Mouse (Mus musculus) embryonic facial prominence, embryonic 12.5 days (tissue): ENCODE data around the gene Kcnj8. TPM values are rescaled to one million over a fixed set of nuclear protein-coding genes. Genes with fewer than 3 reads are reported as not detected.
"Not testable (repeated sequence)": the region's sequence is repeated elsewhere in the genome, so short reads cannot be mapped to it uniquely, and the experiment has no call there.

Source experiments
- ATAC-seq: fragments of 200-750 bp; cut with Nextera tagmentation; 2 replicates; pipeline ENCODE4 v1.8.0; 2017; ENCODE audit not compliant: insufficient number of reproducible peaks, insufficient read depth, low FRiP score, low TSS enrichment
- H3K27ac ChIP-seq: fragments of 300-500 bp; sonication (generic); 2 replicates; pipeline ENCODE4 v1.5.1; 2016; ENCODE audit warnings: mild to moderate bottlenecking
- H3K27me3 ChIP-seq: fragments of 300-500 bp; sonication (generic); 2 replicates; pipeline ENCODE4 v1.6.1; 2016; ENCODE audit warnings: mild to moderate bottlenecking, moderate library complexity
- H3K36me3 ChIP-seq: fragments of 300-500 bp; sonication (generic); 2 replicates; pipeline ENCODE4 v1.6.1; 2016; ENCODE audit warnings: mild to moderate bottlenecking
- H3K4me1 ChIP-seq: fragments of 300-500 bp; sonication (generic); 2 replicates; pipeline ENCODE4 v1.6.1; 2016
- H3K4me2 ChIP-seq: fragments of 300-500 bp; sonication (generic); replicated peaks from 2 replicates; pipeline ENCODE4 v1.6.1; 2016; ENCODE audit warnings: mild to moderate bottlenecking, moderate library complexity
- H3K4me3 ChIP-seq: fragments of 300-500 bp; sonication (generic); 2 replicates; pipeline ENCODE4 v1.5.1; 2016; ENCODE audit warnings: mild to moderate bottlenecking
- H3K9ac ChIP-seq: fragments of 300-500 bp; sonication (generic); 2 replicates; pipeline ENCODE4 v1.6.1; 2016; ENCODE audit warnings: mild to moderate bottlenecking, moderate library complexity
- H3K9me3 ChIP-seq: fragments of 300-500 bp; sonication (generic); 2 replicates; pipeline ENCODE4 v1.6.1; 2016; ENCODE audit warnings: mild to moderate bottlenecking, moderate library complexity
- WGBS: fragments of 180-500 bp; shearing (Covaris S2); methylation state at CpG from one replicate; pipeline ENCODE4 v1.1.7; 2016; 5-methylcytosine and 5-hydroxymethylcytosine counted together
- polyA plus RNA-seq: library from polyadenylated mRNA; unstranded; fragments of >200 nt; fragmentation: Nextera tagmentation; extraction: Ambion mirVana; gene quantifications from 2 replicates; pipeline ENCODE4 v1.2.1, GENCODE M21; 2016

Gene Kcnj8
- polyA plus RNA-seq, 1 experiment from 2014 or later = 3.9 TPM

GRCm38 (mm10) chr6:142527931-142528562 is 43.4 kb downstream of the Kcnj8 start:
- no peaks in the 10 kb centered on the region for H3K9me3 ChIP-seq
- H3K4me2 ChIP-seq = no peak overlapping the region
- no peak overlapping the region for H3K27ac ChIP-seq
- H3K4me1 ChIP-seq = peaks cover 2% of the 10 kb centered on the region; the same call in 1 of the 2 replicates
- no peak overlapping the region for H3K4me3 ChIP-seq
- no peak for ATAC-seq
- no peaks in the 10 kb centered on the region for H3K36me3 ChIP-seq
- no peak overlapping the region for H3K9ac ChIP-seq
- 43% methylated on average over 1 of the region's 1 CpGs for WGBS
- no peaks in the 10 kb centered on the region for H3K27me3 ChIP-seq

- Histone ChIP-seq H3K27ac (no peak overlapping the region), H3K9me3 (no peaks in the 10 kb centered on the region), H3K36me3 (no peaks in the 10 kb centered on the region), H3K4me3 (no peak overlapping the region), H3K4me2 (no peak overlapping the region), H3K4me1 (no peaks in the 10 kb centered on the region), H3K9ac (no peak overlapping the region), H3K27me3 (no peaks in the 10 kb centered on the region)
- WGBS = 11% methylated on average over 4 of the region's 4 CpGs
- no peak for ATAC-seq
Observed at GRCm38 (mm10) chr6:142524635-142525308, 46.6 kb downstream of the Kcnj8 start.

DNA sequence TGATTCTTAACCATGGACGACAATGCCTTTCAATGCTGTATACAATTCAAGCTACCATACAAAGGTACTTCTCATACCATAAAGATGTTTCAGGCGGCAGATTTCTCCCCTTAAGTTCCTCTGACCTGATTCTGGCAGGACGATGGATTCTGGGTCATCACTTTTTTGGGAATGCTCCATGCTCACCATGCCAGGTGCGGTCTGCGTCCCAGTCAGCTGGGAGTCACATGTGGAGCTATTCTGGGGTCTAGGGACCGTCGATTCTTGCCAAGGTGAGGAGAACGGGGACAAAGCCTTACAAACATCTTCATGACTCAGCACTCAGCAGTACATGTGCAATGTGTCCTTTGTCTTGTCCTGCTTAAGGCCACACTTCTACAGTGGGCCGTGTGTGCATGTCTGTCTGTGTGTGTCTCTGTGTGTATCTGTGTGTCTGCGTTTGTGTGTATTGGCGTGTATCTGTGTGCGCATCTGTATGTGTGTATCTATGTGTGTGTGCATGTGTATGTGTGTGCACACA is 49.8 kb downstream of the Kcnj8 start:
- no peaks in the 10 kb centered on the region for H3K27me3 ChIP-seq
- no peaks in the 10 kb centered on the region for H3K4me1 ChIP-seq
- H3K9ac ChIP-seq = no peak overlapping the region
- WGBS = 84% methylated on average over 12 of the region's 12 CpGs
- no peak overlapping the region for H3K4me2 ChIP-seq
- ATAC-seq = no peak
- no peaks in the 10 kb centered on the region for H3K36me3 ChIP-seq
- no peak overlapping the region for H3K4me3 ChIP-seq
- no peaks in the 10 kb centered on the region for H3K9me3 ChIP-seq
- no peak overlapping the region for H3K27ac ChIP-seq

- no peak overlapping the region for H3K4me3 ChIP-seq
- H3K9ac ChIP-seq = no peak overlapping the region
- no peaks in the 10 kb centered on the region for H3K9me3 ChIP-seq
- 11% methylated on average over 6 of the region's 6 CpGs for WGBS
- H3K4me2 ChIP-seq = no peak overlapping the region
- no peak overlapping the region for H3K27ac ChIP-seq
- no peaks in the 10 kb centered on the region; the same call in 1 of the 2 replicates for H3K4me1 ChIP-seq
- H3K27me3 ChIP-seq = no peaks in the 10 kb centered on the region
- ATAC-seq = no peak
- H3K36me3 ChIP-seq = no peaks in the 10 kb centered on the region
Observed at GRCm38 (mm10) chr6:142519110-142519509, 52.3 kb downstream of the Kcnj8 start.

DNA sequence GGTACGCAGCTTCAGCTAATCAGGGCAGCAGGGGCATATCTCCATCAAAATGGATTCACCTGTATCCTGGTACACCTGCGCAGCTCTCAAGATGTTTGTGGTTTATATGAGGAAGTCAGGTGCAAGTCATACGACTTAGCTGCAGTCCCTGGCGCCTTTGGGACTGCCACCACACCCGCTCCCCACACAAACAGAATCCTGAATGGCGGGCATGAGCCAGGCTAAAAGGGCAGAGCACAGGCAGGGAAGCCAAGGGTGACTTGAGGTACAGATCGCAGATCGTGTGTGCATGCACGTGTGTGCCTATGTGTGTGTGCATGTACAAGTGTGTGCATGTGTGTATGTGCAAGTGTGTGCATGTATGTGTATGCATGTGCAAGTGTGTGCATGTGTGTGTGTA is 56.0 kb downstream of the Kcnj8 start:
- ATAC-seq, H3K36me3 ChIP-seq, H3K4me2 ChIP-seq, H3K9me3 ChIP-seq, H3K27me3 ChIP-seq, H3K4me1 ChIP-seq, H3K4me3 ChIP-seq, H3K9ac ChIP-seq, H3K27ac ChIP-seq: not testable (repeated sequence)
- 75% methylated on average over 9 of the region's 9 CpGs for WGBS

GRCm38 (mm10) chr6:142514912-142515311 is 56.5 kb downstream of the Kcnj8 start:
- no peaks in the 10 kb centered on the region for H3K9me3 ChIP-seq

More at GRCm38 (mm10) chr6:142514912-142515311, 56.5 kb downstream of the Kcnj8 start:
- Histone ChIP-seq H3K4me1 (peaks cover 4% of the 10 kb centered on the region; the same call in 1 of the 2 replicates), H3K36me3 (no peaks in the 10 kb centered on the region), H3K4me2 (no peak overlapping the region), H3K9ac (no peak overlapping the region), H3K4me3 (no peak overlapping the region), H3K27me3 (no peaks in the 10 kb centered on the region), H3K27ac (no peak overlapping the region)
- no peak for ATAC-seq
- WGBS = 4% methylated on average over 10 of the region's 10 CpGs

Other genes with a start within 250 kb of the Kcnj8 start
- 0.19 TPM in 1 of 2 replicates, not detected in the other for gene Slco1a5, start 248.6 kb downstream of the Kcnj8 start, polyA plus RNA-seq
- 19.0 and 19.7 TPM in 2 replicates for gene Pyroxd1, start 226.0 kb downstream of the Kcnj8 start, polyA plus RNA-seq
- gene Recql, start 184.5 kb downstream of the Kcnj8 start, polyA plus RNA-seq = 32.8 and 33.8 TPM in 2 replicates
- gene Golt1b, start 184.4 kb downstream of the Kcnj8 start, polyA plus RNA-seq = 112 and 117 TPM in 2 replicates
- gene Spx, start 158.2 kb downstream of the Kcnj8 start, polyA plus RNA-seq = 0.67 and 0.88 TPM in 2 replicates
- gene Gys2, start 98.5 kb downstream of the Kcnj8 start, polyA plus RNA-seq = not detected in 2 replicates
- 407 and 439 TPM in 2 replicates for gene Ldhb, start 63.7 kb downstream of the Kcnj8 start, polyA plus RNA-seq
- gene Abcc9, start 130.7 kb upstream of the Kcnj8 start, polyA plus RNA-seq = 1.7 and 1.9 TPM in 2 replicates
- gene Cmas, start 185.1 kb upstream of the Kcnj8 start, polyA plus RNA-seq = 92.4 and 96.0 TPM in 2 replicates
- not detected in 2 replicates for gene Sult6b2, start 232.9 kb upstream of the Kcnj8 start, polyA plus RNA-seq